Mouse (Mus musculus): ENCODE measurements around the gene Gm5901. TPM values are rescaled to one million over a fixed set of nuclear protein-coding genes. Genes with fewer than 3 reads are reported as not detected.
"Not testable (repeated sequence)": the region's sequence is repeated elsewhere in the genome, so short reads cannot be mapped to it uniquely, and the experiment has no call there.

Gene Gm5901
- total RNA-seq (2017): not detected in 3 replicates

- no peak for ATAC-seq (replicated peaks; ENCODE audit: insufficient number of reproducible peaks, low FRiP score, low TSS enrichment, poor library complexity, severe bottlenecking)
These were observed at the start of gene Gm5901 for GRCm38 (mm10) chr7:105374866-105375265. Gene Gm5901 (plus strand): TSS chr7:105375038.

GRCm38 (mm10) chr7:105325302-105325701, 49.5 kb upstream of the Gm5901 start:
- ATAC-seq (replicated peaks; ENCODE audit: insufficient number of reproducible peaks, low FRiP score, low TSS enrichment, poor library complexity, severe bottlenecking): no peak

DNA sequence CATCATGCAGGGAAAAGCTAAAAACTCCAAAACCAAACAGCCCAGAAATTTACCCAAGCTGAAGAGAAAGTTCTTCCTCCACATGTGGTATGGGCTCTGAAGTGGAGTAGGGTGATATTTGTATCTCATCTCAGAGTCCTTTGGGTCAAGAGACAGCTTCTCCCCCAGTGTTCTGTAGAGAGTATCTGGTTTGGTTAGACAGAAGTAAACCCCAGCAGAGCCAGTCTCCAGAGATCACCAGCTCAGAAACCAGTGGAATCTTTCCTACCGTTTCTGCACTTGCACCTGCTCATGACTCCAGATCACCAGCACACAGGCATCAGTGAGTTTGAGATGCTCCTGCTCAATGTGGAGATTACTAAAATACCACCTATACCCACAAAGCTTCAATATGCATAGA, 40.8 kb upstream of the Gm5901 start, which contains the start of gene Olfr690:
Gene Olfr690, minus strand, starts transcription at position 101 of the 400 bp plus-strand sequence.
- ATAC-seq (replicated peaks; ENCODE audit: insufficient number of reproducible peaks, low FRiP score, low TSS enrichment, poor library complexity, severe bottlenecking): no peak

- ATAC-seq (replicated peaks; ENCODE audit: insufficient number of reproducible peaks, low FRiP score, low TSS enrichment, poor library complexity, severe bottlenecking): no peak
These were observed 32.7 kb upstream of the Gm5901 start, which contains the start of gene Olfr691 for GRCm38 (mm10) chr7:105342170-105342569. Gene Olfr691 (minus strand): TSS chr7:105342270.

- no peak for ATAC-seq (replicated peaks; ENCODE audit: insufficient number of reproducible peaks, low FRiP score, low TSS enrichment, poor library complexity, severe bottlenecking)
These were observed 32.1 kb upstream of the Gm5901 start for GRCm38 (mm10) chr7:105342752-105343151.

DNA sequence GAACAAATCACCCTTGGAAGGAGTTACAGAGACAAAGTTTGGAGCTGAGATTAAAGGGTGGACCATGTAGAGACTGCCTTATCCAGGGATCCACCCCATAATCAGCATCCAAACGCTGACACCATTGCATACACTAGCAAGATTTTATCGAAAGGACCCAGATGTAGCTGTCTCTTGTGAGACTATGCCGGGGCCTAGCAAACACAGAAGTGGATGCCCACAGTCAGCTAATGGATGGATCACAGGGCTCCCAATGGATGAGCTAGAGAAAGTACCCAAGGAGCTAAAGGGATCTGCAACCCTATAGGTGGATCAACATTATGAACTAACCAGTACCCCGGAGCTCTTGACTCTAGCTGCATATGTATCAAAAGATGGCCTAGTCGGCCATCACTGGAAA, 18.8 kb upstream of the Gm5901 start:
- ATAC-seq (replicated peaks; ENCODE audit: insufficient number of reproducible peaks, low FRiP score, low TSS enrichment, poor library complexity, severe bottlenecking): not testable (repeated sequence)

DNA sequence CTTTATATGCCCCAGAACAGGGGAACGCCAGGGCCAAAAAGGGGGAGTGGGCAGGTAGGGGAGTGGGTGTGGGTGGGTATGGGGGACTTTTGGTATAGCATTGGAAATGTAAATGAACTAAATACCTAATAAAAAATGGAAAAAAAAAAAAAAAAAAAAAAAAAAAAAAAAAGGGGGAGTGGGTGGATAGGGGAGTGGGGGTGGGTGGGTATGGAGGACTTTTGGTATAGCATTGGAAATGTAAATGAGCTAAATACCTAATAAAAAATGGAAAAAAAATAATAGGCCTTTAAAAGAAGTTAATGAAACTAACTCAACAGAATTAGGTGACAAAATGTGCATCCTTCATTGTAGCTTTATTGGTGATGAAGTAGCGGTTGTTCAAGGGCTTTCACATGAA, 18.4 kb upstream of the Gm5901 start:
- ATAC-seq (replicated peaks; ENCODE audit: insufficient number of reproducible peaks, low FRiP score, low TSS enrichment, poor library complexity, severe bottlenecking): not testable (repeated sequence)

DNA sequence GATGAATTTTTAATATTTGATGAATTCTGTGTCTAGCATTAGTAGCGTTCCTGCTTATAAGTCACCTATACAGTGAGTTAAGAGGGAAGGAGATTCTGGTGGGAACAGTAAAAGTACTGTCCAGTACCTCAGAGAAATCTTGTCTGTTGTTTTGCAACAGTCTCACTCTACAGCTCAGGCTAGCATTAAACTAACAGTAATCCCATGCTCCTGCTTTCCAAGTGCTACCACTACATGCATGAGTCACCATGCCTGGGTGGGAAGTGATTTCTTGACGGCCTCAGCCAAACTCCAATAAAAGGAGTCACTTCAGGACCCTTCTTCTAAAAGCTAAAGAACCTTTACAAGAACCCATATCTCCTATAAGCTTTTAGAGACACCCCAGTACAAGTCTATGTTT, 13.1 kb upstream of the Gm5901 start:
- ATAC-seq (replicated peaks; ENCODE audit: insufficient number of reproducible peaks, low FRiP score, low TSS enrichment, poor library complexity, severe bottlenecking): no peak

GRCm38 (mm10) chr7:105367268-105367667, 7.6 kb upstream of the Gm5901 start:
- ATAC-seq (replicated peaks; ENCODE audit: insufficient number of reproducible peaks, low FRiP score, low TSS enrichment, poor library complexity, severe bottlenecking): no peak

GRCm38 (mm10) chr7:105367930-105368329, 6.9 kb upstream of the Gm5901 start, which contains the start of gene Olfr692:
Gene Olfr692 (plus strand): TSS chr7:105368230.
- no peak for ATAC-seq (replicated peaks; ENCODE audit: insufficient number of reproducible peaks, low FRiP score, low TSS enrichment, poor library complexity, severe bottlenecking)

DNA sequence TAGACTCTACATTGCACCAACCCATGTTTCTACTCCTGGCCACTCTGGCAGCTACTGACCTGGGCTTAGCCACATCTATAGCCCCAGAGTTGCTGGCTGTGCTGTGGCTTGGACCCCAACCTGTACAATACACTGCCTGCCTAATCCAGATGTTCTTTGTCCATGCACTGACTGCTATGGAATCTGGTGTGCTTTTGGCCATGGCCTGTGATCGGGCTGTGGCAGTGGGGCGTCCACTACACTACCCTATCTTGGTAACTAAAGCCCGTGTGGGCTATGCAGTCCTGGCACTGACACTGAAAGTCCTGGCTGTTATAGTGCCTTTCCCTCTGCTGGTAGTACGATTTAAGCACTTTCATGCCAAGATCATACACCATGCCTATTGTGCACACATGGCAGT, 6.3 kb upstream of the Gm5901 start:
- no peak for ATAC-seq (replicated peaks; ENCODE audit: insufficient number of reproducible peaks, low FRiP score, low TSS enrichment, poor library complexity, severe bottlenecking)

- ATAC-seq (replicated peaks; ENCODE audit: insufficient number of reproducible peaks, low FRiP score, low TSS enrichment, poor library complexity, severe bottlenecking): peak; percentile 64
These were observed 1.9 kb upstream of the Gm5901 start for GRCm38 (mm10) chr7:105372912-105373311.

GRCm38 (mm10) chr7:105373509-105373908, 1.3 kb upstream of the Gm5901 start:
- ATAC-seq (replicated peaks; ENCODE audit: insufficient number of reproducible peaks, low FRiP score, low TSS enrichment, poor library complexity, severe bottlenecking): no peak

GRCm38 (mm10) chr7:105373976-105374375, 862 bp upstream of the Gm5901 start:
- ATAC-seq (replicated peaks; ENCODE audit: insufficient number of reproducible peaks, low FRiP score, low TSS enrichment, poor library complexity, severe bottlenecking): no peak

DNA sequence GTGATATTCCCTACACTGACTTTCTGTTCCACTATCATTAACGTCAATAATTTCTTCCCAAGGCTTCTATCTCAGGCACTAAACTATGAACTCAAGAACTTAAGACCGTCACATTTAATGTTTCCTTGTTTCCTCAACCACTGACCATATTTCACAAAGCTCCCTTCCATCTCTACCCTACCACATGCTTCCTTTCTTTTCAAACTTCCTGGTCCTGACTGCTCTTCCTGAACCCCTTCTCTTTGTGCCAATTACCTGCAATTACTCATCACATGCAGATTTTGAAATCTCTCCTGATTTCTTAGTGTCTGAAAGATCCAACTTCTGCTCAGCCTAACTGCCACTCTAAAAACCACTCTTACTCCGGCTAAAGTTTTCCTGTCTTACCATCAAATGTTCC, 5.5 kb downstream of the Gm5901 start:
- ATAC-seq (replicated peaks; ENCODE audit: insufficient number of reproducible peaks, low FRiP score, low TSS enrichment, poor library complexity, severe bottlenecking): no peak

DNA sequence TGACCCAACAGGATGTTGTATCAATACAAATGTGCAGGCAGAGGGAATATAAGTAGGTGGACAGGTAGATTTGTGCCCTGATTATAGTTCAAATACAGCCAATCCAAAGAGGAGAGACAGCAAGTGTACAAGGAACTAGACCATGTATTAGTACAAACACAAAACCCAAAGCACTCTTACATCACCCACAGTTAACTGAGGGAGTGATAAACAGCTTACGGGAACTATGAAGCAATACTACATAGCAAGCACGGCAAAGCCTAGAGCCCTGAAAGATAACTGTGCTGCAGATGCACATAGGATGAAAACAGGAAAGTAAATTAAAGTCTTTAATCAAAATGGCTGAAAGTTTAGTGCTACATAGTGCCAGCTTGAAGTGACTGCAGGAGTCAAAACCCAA, 12.9 kb downstream of the Gm5901 start:
- ATAC-seq (replicated peaks; ENCODE audit: insufficient number of reproducible peaks, low FRiP score, low TSS enrichment, poor library complexity, severe bottlenecking): no peak

DNA sequence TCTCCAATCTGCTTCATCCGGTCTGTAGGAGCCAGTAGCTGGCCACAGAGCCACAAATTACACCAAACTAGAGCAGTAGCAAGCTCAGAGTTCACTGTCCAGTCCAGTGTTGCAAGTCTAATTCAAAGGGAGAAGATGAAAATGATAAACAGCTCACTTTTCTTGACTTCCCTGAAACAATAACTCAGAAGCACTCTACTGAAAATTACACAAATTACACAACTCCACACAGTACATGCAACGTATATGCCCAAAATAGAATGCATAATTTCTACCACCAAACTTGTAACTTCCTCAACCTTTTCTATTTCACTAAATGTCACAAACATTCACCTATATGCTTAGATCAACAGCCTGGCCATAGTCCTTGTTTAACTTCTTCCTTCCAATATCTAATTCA, 15.4 kb downstream of the Gm5901 start:
- ATAC-seq (replicated peaks; ENCODE audit: insufficient number of reproducible peaks, low FRiP score, low TSS enrichment, poor library complexity, severe bottlenecking): no peak

- no peak for ATAC-seq (replicated peaks; ENCODE audit: insufficient number of reproducible peaks, low FRiP score, low TSS enrichment, poor library complexity, severe bottlenecking)
These were observed 19.8 kb downstream of the Gm5901 start for GRCm38 (mm10) chr7:105394606-105395005.

- ATAC-seq (replicated peaks; ENCODE audit: insufficient number of reproducible peaks, low FRiP score, low TSS enrichment, poor library complexity, severe bottlenecking): no peak
These were observed 20.4 kb downstream of the Gm5901 start for GRCm38 (mm10) chr7:105395131-105395820.

DNA sequence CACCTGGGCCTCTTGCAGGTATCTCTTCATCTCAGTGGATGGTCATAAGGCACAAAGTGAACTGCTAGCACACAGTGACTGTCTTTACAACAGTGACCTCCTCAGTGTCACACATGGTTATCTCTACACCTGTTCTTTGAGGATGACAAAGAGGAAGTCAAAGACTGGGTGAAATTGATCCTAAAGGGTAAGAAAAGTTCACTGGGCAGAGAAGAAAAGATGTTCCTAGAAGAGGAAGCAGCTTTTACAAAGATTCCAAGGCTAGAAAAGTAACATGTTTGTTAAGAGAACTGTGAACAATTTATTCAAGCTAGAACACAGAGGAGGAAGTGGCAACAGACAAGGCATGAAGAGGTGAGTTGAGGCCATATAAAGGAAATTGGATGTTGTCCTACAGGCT, 21.3 kb downstream of the Gm5901 start:
- no peak for ATAC-seq (replicated peaks; ENCODE audit: insufficient number of reproducible peaks, low FRiP score, low TSS enrichment, poor library complexity, severe bottlenecking)

All from monocyte, adult 5-6 weeks (primary cell).